Mouse (Mus musculus) CH12F3 (cell line): ENCODE measurements around the gene Thrap3.
"Not testable (repeated sequence)": the region's sequence is repeated elsewhere in the genome, so short reads cannot be mapped to it uniquely, and the experiment has no call there.

Source experiments
- in situ Hi-C: fragments of 300-500 bp; cut with MboI; formaldehyde crosslinking; loops from 2 replicates; pipeline ENCODE4 v1.14.3; 2020; ENCODE audit warnings: low sequenced_read_pairs

Thrap3 gene

GRCm38 (mm10) chr4:126220045-126220444 lies 17.5 kb upstream of the Thrap3 start:
- in situ Hi-C loops, result loop anchor here (10.0 kb wide), 1 partner anchor 85 kb away; no protein-coding TSS in a partner anchor

DNA sequence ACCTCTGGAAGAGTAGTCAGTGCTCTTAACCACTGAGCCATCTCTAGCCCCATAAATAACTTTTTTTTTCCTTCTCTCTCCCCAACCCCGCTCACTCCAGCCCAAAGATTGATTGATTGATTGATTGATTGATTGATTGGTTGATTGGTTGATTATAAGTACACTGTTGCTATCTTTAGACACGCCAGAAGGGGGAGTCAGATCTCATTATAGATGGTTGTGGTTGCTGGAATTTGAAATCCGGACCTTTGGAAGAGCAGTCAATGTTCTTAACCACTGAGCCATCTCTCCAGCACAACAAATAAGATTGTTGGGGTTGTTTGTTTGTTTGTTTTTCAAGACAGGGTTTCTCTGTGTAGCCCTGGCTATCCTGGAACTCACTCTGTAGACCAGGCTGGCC lies 17.0 kb upstream of the Thrap3 start:
- in situ Hi-C loops, result not testable (repeated sequence)

GRCm38 (mm10) chr4:126217771-126218170 lies 15.2 kb upstream of the Thrap3 start:
- in situ Hi-C loops, result no loop called here

DNA sequence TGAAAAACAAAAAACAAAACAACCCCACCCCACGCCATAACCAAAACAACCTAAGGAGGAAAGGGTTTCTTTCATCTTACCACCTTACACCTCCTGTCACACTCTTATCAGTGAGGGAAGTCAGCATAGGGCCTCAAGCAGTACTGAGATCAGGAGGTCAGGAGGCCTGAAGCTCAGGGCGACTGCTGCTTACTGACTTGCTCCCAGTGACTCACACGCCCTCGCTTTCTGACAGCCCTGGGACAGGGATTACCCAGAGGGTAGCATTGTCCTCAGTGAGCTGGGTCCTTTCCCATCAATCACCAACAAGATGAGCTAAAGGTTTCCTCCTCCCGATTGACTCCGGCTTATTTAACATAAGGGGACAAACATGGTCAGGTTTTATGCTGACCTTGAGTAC lies 4.5 kb upstream of the Thrap3 start:
- in situ Hi-C loops, result no loop called here

- in situ Hi-C loops, result no loop called here
Observed at GRCm38 (mm10) chr4:126205386-126205785, 2.8 kb upstream of the Thrap3 start.

DNA sequence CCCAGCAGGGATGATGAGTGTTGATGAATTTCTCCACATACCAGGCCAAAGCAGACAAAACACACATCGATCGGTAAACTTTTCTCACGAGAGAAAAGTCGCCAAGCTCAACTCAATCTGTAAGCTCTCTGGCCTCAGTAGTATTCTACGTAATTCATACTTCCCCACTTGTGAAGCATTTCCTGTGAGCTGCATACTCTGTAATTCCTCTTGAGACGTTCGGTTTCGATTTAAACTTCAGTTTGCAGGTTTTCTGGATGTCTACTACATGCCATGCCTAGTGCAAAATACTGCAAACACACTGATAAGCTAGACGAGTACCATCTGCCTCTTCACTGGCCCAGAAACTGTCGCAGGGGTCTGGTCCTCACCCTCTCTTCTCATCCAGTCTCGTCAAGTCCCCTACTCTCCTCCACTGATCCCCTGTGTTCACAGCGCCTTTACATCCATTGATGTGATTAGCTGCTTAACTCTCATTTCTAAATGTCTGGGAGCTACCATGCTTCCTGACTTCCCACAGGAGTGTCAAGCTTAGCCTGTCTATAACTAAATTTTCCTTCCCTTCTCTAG lies 2.2 kb upstream of the Thrap3 start:
- in situ Hi-C loops, result no loop called here

DNA sequence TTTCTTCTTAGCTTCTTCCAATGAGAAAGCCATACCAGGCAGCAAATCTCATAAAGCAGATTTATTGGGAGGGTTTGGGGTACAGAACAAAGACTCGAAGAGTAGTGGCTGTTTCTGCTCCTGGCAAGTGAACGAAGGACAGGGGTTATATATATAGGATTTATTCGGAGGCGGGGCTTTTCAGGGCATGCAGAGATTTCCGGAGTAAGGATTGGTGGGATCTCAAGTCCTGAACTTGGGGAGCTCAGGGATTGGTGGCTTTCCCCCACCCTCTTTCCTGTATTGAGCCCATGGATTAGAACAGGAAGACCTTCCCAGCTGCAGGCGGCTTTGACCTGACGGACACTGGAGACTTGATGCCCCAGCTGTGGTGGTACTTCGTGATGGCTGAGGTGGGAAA lies 1.5 kb upstream of the Thrap3 start:
- in situ Hi-C loops, result no loop called here

DNA sequence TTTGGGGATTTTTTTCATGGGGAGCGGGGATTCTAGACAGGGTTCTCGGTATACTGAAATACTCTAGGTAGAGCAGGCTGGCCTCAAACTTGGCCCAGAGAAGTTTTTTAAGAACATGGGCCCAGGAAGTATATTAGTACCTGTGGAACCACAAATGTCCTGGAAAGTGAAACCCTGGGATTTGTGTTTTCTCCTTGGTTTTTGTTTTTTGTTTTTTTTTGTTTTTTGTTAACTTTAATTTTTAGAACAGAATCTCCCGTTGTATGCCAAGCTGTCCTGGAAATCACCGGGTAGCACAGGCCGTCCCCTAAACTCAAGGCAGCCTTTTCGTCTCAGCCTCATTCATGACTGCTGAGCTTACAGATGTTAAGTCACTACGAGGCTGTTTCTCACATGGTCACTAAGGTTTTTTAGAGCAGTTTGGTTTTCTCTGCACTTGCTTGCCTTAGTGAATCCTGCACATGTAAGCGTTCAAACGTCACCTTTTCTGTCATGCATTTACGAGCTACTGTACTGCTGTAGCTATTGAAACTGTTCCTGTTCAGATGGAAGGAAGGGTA lies 856 bp upstream of the Thrap3 start:
- in situ Hi-C loops, result no loop called here

GRCm38 (mm10) chr4:126201514-126202302 lies 852 bp downstream of the Thrap3 start:
- in situ Hi-C loops, result no loop called here

GRCm38 (mm10) chr4:126200656-126201055 lies 1.9 kb downstream of the Thrap3 start:
- in situ Hi-C loops, result no loop called here

DNA sequence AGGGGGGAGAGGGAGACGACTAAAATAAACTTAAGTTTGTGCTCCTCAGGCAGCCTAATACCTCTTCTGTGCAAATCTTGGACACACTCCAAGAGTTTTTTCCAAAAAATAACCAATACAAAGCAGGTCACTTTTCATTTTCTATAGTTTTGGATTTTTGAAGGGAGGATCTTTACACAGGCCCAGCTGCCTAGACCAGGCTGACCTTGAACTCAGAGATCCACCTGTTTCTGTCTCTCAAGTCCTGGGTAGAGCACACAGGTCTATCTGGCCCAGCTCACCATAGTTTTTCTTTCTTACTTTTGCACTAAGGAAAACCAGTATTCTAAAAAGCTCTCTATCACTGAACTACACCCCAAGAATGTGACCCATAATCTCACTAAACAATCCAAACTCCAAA lies 2.5 kb downstream of the Thrap3 start:
- in situ Hi-C loops, result no loop called here

DNA sequence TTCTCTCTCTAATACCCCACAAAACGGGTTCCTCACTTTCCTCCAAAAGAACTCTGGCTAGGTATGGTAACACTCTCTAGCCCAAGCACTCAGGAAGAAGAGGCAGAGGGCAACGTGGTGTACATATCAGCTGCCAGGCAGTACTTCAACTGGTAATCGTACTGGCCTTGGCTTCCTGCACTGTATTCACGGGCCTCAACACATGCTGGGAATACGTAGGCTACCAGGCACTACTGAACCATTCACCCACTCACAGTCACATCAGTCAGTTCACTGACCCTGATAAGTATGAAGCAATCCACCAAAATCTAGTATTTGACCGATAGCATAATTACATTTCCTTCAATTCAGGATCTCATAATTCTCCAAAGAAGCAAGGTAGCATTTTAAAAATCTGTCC lies 3.0 kb downstream of the Thrap3 start:
- in situ Hi-C loops, result no loop called here

GRCm38 (mm10) chr4:126197485-126197884 lies 5.1 kb downstream of the Thrap3 start:
- in situ Hi-C loops, result no loop called here

DNA sequence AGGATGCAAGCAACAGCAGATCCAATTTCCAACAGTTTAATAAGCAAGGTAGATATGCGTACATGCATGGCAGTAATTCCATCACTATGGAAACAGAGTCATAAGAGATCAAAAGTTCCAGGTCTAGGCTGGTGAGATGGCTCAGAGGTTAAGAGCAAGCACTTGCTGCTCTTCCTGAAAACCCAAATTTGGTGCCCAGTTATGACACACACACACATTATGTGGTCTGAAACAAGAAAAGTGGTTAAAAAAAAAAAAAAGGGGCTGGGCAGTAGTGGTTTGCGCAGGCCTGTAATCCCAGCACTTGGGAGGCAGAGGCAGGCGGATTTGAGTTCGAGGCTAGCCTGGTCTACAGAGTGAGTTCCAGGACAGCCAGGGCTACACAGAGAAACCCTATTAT lies 7.6 kb downstream of the Thrap3 start:
- in situ Hi-C loops, result no loop called here

DNA sequence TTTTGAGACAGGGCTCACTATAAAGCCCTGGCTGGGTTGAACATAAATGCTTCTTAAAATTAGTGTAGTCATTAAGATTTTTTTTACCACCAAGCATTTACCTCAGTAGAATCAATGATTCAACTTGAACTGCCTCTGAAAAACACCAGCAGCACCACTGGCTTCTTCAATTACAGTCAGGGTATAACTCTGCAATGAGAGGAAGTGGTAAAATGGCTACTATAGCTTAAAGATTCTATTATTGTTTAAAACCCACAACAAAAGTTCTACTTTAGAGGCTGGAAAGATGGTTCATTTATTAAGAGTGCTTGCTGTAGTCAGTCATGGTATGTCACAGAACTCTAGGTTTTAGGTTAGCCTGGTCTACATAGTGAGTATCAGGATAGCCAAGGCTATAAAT lies 8.3 kb downstream of the Thrap3 start:
- in situ Hi-C loops, result no loop called here

DNA sequence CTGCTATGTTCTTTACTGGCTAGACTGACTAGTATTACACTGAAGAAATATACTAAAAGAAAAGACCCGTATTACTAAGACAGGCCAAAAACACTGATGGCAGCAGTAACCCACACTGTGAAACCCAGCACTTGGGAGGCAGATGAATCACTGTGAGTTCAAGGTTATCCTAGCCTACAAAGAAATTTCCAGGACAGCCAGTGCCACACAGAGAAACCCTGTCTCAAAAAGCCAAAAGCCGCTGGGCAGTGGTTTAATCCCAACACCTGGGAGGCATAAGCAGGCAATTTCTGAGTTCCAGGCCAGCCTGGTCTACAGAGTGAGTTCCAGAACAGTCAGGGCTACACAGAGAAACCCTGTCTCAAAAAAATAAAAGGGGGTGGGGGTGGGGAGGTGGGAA lies 11.9 kb downstream of the Thrap3 start:
- in situ Hi-C loops, result no loop called here

GRCm38 (mm10) chr4:126187096-126187495 lies 15.5 kb downstream of the Thrap3 start:
- in situ Hi-C loops, result no loop called here

- in situ Hi-C loops, result no loop called here
Observed at GRCm38 (mm10) chr4:126183034-126183433, 19.5 kb downstream of the Thrap3 start.

DNA sequence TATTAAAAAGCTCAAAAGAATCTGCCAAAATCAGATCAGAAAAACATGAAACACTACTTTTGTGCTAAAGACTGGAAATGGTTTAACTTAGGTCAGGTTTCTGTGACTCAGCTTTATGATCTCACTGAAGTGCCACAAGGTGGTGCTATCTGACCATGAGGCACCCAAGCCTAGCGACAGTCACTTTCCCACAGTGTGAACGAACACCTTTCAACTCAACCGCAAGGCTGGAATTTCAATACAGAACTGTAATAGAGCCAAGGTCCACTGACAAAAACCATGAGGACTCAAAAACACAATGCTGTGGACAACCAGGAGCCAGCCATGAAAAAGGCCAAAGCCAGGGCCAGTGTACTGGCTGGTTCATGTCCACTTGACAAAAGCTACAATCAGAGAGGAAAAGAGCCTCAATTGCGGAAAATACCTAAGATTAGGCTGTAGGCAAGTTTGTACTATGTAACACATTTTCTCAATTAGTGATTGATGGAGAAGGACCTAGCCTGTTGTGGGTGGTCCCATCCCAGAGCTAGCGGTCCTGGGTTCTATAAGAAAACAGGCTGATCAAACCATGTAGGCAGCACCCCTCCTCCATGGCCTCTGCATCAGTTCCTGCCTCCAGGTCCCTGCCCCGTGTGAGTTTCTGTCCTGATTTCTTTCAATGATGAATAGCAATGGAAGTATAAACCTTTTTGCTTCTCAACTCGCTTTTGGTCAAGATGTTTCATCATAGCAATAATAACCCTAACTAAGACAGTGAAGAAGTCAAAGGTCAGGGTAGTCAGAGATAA lies 21.2 kb downstream of the Thrap3 start:
- in situ Hi-C loops, result no loop called here

GRCm38 (mm10) chr4:126175980-126176379 lies 26.6 kb downstream of the Thrap3 start:
- in situ Hi-C loops, result not testable (repeated sequence)

DNA sequence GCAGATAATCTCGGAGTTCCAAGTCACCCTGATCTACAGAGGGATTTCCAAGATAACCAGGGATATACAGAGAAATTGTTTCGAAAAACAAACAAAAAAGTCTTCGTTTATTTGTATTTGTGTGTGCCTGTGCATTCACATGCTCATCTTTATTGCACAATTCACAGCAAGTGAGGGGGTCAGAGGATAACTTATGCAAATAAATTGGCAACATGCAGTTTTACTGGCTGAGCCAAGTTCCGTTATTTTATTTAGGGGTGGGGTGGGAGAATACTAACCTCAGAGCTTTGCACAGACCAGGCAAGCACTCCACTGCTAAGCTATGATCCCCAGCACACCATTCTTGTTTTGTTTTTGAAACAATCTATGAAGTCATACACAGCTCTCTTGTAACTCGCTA lies 28.8 kb downstream of the Thrap3 start:
- in situ Hi-C loops, result no loop called here

GRCm38 (mm10) chr4:126170737-126171136 lies 31.8 kb downstream of the Thrap3 start:
- in situ Hi-C loops, result not testable (repeated sequence)
